Mouse (Mus musculus) small intestine, adult 2 months (tissue): Measurements from ENCODE around the gene Fnip1.

Source experiments
- CTCF ChIP-seq: fragments of 200-500 bp; IDR thresholded peaks from 2 replicates; pipeline ENCODE4 v1.5.1; 2012; ENCODE audit warnings: low read depth, mild to moderate bottlenecking, control low read depth, inconsistent platforms, low read length, moderate library complexity, mixed read lengths; ENCODE audit not compliant: insufficient replicate concordance, insufficient read length; ENCODE audit errors: extremely low read depth
- POLR2A ChIP-seq: fragments of 200-500 bp; IDR thresholded peaks from 2 replicates; pipeline ENCODE4 v1.6.1; 2012; ENCODE audit warnings: low read depth, mild to moderate bottlenecking, control low read depth, inconsistent platforms, low read length, moderate library complexity

DNA sequence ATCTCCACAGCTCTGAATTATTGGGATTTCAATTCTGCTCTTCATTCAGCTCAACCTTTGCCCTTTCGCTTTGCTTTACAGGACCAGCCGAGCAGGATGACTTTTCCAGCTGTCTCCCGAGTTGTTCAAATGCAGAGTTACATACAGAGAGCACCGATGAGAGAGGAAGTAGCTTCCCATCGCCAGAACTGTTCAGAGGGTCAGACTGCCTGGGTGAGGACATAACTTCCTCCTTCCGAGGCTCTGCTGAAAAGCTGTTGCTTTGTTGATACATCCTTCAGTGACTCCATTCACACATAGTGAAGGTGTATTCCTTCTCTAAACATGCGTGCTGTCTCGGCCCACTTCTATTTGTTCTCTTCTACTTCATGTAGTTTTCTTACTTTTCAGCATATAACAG lies 47.6 kb upstream of the Fnip1 start:
- TF ChIP-seq POLR2A (no peak), CTCF (no peak)
